Mouse (Mus musculus): ENCODE data around the gene Psg16. TPM values are rescaled to one million over a fixed set of nuclear protein-coding genes. Genes with fewer than 3 reads are reported as not detected.

The Psg16 gene
- polyA plus RNA-seq, 1 experiment = not detected

- H3K27ac ChIP-seq (ENCODE audit: insufficient read depth, low read depth, low read length) = no peak overlapping the region
- TF ChIP-seq CTCF (IDR thresholded peaks at IDR 0.05; ENCODE audit: insufficient read depth, low read depth, low read length) = no peak
- no peak for TF ChIP-seq POLR2A (IDR thresholded peaks at IDR 0.05; ENCODE audit: insufficient read depth, low read depth, low read length)
- no peak overlapping the region for H3K4me3 ChIP-seq (ENCODE audit: insufficient read depth, low read depth, low read length)
- 38% methylated on average over 2 of the region's 2 CpGs for WGBS
- no peaks in the 10 kb centered on the region for H3K4me1 ChIP-seq (ENCODE audit: control insufficient read depth, insufficient read depth, low read length)
Observed at GRCm38 (mm10) chr7:17155634-17156033, 81.8 kb downstream of the Psg16 start.

- WGBS = 69% methylated on average over 3 of the region's 3 CpGs
- TF ChIP-seq POLR2A (IDR thresholded peaks at IDR 0.05; ENCODE audit: insufficient read depth, low read depth, low read length) (no peak), CTCF (IDR thresholded peaks at IDR 0.05; ENCODE audit: insufficient read depth, low read depth, low read length) (no peak)
Observed at GRCm38 (mm10) chr7:17156885-17157677, 83.2 kb downstream of the Psg16 start.

GRCm38 (mm10) chr7:17159011-17159410, 85.2 kb downstream of the Psg16 start:
- WGBS = 73% methylated on average over 7 of the region's 7 CpGs
- Histone ChIP-seq H3K4me3 (ENCODE audit: insufficient read depth, low read depth, low read length) (no peak overlapping the region), H3K27ac (ENCODE audit: insufficient read depth, low read depth, low read length) (no peak overlapping the region), H3K4me1 (ENCODE audit: control insufficient read depth, insufficient read depth, low read length) (no peaks in the 10 kb centered on the region)
- no peak for TF ChIP-seq CTCF (IDR thresholded peaks at IDR 0.05; ENCODE audit: insufficient read depth, low read depth, low read length)
- no peak for TF ChIP-seq POLR2A (IDR thresholded peaks at IDR 0.05; ENCODE audit: insufficient read depth, low read depth, low read length)

More at GRCm38 (mm10) chr7:17156885-17157677, 83.2 kb downstream of the Psg16 start:
- Histone ChIP-seq H3K4me3 (ENCODE audit: insufficient read depth, low read depth, low read length) (no peak overlapping the region), H3K27ac (ENCODE audit: insufficient read depth, low read depth, low read length) (no peak overlapping the region), H3K4me1 (ENCODE audit: control insufficient read depth, insufficient read depth, low read length) (no peaks in the 10 kb centered on the region)

- WGBS = 87% methylated on average over 4 of the region's 4 CpGs
Observed at GRCm38 (mm10) chr7:17171827-17172226, 98.0 kb downstream of the Psg16 start.

More at GRCm38 (mm10) chr7:17171827-17172226, 98.0 kb downstream of the Psg16 start:
- H3K4me1 ChIP-seq (ENCODE audit: control insufficient read depth, insufficient read depth, low read length) = no peaks in the 10 kb centered on the region
- TF ChIP-seq CTCF (IDR thresholded peaks at IDR 0.05; ENCODE audit: insufficient read depth, low read depth, low read length) = no peak
- TF ChIP-seq POLR2A (IDR thresholded peaks at IDR 0.05; ENCODE audit: insufficient read depth, low read depth, low read length) = no peak
- H3K27ac ChIP-seq (ENCODE audit: insufficient read depth, low read depth, low read length) = no peak overlapping the region
- no peak overlapping the region for H3K4me3 ChIP-seq (ENCODE audit: insufficient read depth, low read depth, low read length)

Other genes starting within 250 kb of the Psg16 start
- gene Prkd2, start 231.1 kb upstream of the Psg16 start, polyA plus RNA-seq (2012; ENCODE audit: insufficient read depth, insufficient read length, low replicate concordance, missing spikeins) = not detected in 2 replicates
- gene Dact3, start 198.7 kb upstream of the Psg16 start, polyA plus RNA-seq (2012; ENCODE audit: insufficient read depth, insufficient read length, low replicate concordance, missing spikeins) = not detected in 2 replicates
- gene Gng8, start 182.3 kb upstream of the Psg16 start, polyA plus RNA-seq (2012; ENCODE audit: insufficient read depth, insufficient read length, low replicate concordance, missing spikeins) = not detected in 2 replicates
- not detected in 2 replicates for gene Ptgir, start 167.6 kb upstream of the Psg16 start, polyA plus RNA-seq (2012; ENCODE audit: insufficient read depth, insufficient read length, low replicate concordance, missing spikeins)
- gene Calm3, start 149.9 kb upstream of the Psg16 start, polyA plus RNA-seq (2012; ENCODE audit: insufficient read depth, insufficient read length, low replicate concordance, missing spikeins) = 1,020 and 1,388 TPM in 2 replicates
- not detected in 2 replicates for gene Pnmal2, start 129.4 kb upstream of the Psg16 start, polyA plus RNA-seq (2012; ENCODE audit: insufficient read depth, insufficient read length, low replicate concordance, missing spikeins)
- gene Pnmal1, start 114.4 kb upstream of the Psg16 start, polyA plus RNA-seq (2012; ENCODE audit: insufficient read depth, insufficient read length, low replicate concordance, missing spikeins) = not detected in 2 replicates
- gene Gm42372, start 91.0 kb upstream of the Psg16 start, polyA plus RNA-seq (2012; ENCODE audit: insufficient read depth, insufficient read length, low replicate concordance, missing spikeins) = not detected in 2 replicates
- gene Ccdc8, start 81.3 kb upstream of the Psg16 start, polyA plus RNA-seq (2012; ENCODE audit: insufficient read depth, insufficient read length, low replicate concordance, missing spikeins) = not detected in 2 replicates
- not detected in 2 replicates for gene Ppp5c, start 46.1 kb upstream of the Psg16 start, polyA plus RNA-seq (2012; ENCODE audit: insufficient read depth, insufficient read length, low replicate concordance, missing spikeins)
- not detected in 2 replicates for gene Hif3a, start 11.6 kb upstream of the Psg16 start, polyA plus RNA-seq (2012; ENCODE audit: insufficient read depth, insufficient read length, low replicate concordance, missing spikeins)
- not detected in 2 replicates for gene Ceacam3, start 76.2 kb downstream of the Psg16 start, polyA plus RNA-seq (2012; ENCODE audit: insufficient read depth, insufficient read length, low replicate concordance, missing spikeins)
- not detected in 2 replicates for gene Psg29, start 129.4 kb downstream of the Psg16 start, polyA plus RNA-seq (2012; ENCODE audit: insufficient read depth, insufficient read length, low replicate concordance, missing spikeins)

Data from olfactory bulb, adult 2 months (tissue).